ENCODE assay signal across 19 mouse cellular contexts in the genomic region with DNA sequence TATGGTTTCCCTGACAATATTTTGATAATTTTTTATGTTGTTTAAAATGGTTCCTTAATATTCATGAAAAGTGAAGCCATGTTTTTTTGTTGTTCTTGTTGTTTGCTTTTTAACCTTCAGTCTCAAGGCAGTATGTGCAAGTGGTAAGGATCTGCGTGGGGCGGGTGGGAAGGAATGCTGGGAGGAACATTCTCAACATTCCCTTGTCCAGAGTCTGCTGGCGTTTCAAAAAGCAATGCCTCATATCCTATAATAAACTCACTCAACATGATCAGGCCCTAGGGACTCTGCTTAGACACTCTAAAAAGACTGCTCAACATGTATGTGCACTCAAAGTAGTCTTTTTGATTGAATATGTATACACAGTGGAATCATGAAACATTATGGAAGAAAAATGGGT.
A peak's percentile ranks its signal among the peaks of the same experiment; 100 is the strongest.
DNase-seq lines count a peak whose midpoint lies in the region; ATAC-seq and TF ChIP-seq lines count a peak whose summit lies in the region.
"Had no signal": no experiment of that assay in that cellular context is flagged by ENCODE, and none has a peak within 500 bp of the region (broad histone marks: within the 10 kb centered on the region; RNA-seq: fewer than 3 reads in every experiment).

No protein-coding gene starts in this region.

- peak; percentile 83; the same call in 1 of the 2 replicates for ATAC-seq in heart, postnatal 0 days (ENCODE audit: insufficient read depth, low read depth)
- ATAC-seq in midbrain, embryonic 11.5 days (ENCODE audit: low FRiP score), result no peak
- ATAC-seq in midbrain, embryonic 15.5 days (replicated peaks), result no peak
- no peak for ATAC-seq in kidney, embryonic 16.5 days (ENCODE audit: low FRiP score, low TSS enrichment)
- ATAC-seq in midbrain, embryonic 13.5 days, result no peak

- TF ChIP-seq CTCF in heart, postnatal 0 days (IDR thresholded peaks at IDR 0.05; ENCODE audit: low read depth), result no peak

- peak overlapping the region; percentile 53 for H3K27ac ChIP-seq in heart, postnatal 0 days (ENCODE audit: low read depth)
- H3K27ac ChIP-seq in midbrain, embryonic 11.5 days (ENCODE audit: low read depth, low read length), result no peak overlapping the region
- H3K27ac ChIP-seq in midbrain, embryonic 15.5 days, result no peak overlapping the region
- peak overlapping the region; percentile 63; the same call in 1 of the 2 replicates for H3K27ac ChIP-seq in kidney, embryonic 16.5 days (ENCODE audit: low read length)
- no peak overlapping the region for H3K27ac ChIP-seq in midbrain, embryonic 13.5 days
- H3K27ac ChIP-seq: hindbrain, embryonic 14.5 days; limb, embryonic 15.5 days; liver, embryonic 15.5 days; midbrain, embryonic 12.5 days; neural tube, embryonic 13.5 days had no signal

- DNase-seq in heart, postnatal 0 days (ENCODE audit: low spot score), result peak; percentile 61
- DNase-seq in heart, postnatal 14 days, result no peak
- DNase-seq in midbrain, embryonic 11.5 days (ENCODE audit: low spot score, missing footprints), result peak; percentile 49
- DNase-seq in mesoderm, embryonic 11.5 days (ENCODE audit: low read depth, low spot score), result peak; percentile 43
- no peak for DNase-seq in adrenal gland, adult 18-20 months (ENCODE audit: low spot score in 2 of 2)
- DNase-seq: adrenal gland, postnatal 25 days; cerebellum, adult 11-12 months; cerebellum, postnatal 14 days; heart, postnatal 36 days; layer of hippocampus, postnatal 36 days; thymus, postnatal 4 days had no signal

- no peaks in the 10 kb centered on the region for H3K9me3 ChIP-seq in heart, postnatal 0 days (replicated peaks; ENCODE audit: control insufficient read depth, low read length)
- no peaks in the 10 kb centered on the region for H3K9me3 ChIP-seq in midbrain, embryonic 11.5 days (ENCODE audit: control insufficient read depth, low read length)
- no peaks in the 10 kb centered on the region for H3K9me3 ChIP-seq in midbrain, embryonic 15.5 days
- no peaks in the 10 kb centered on the region for H3K9me3 ChIP-seq in kidney, embryonic 16.5 days (ENCODE audit: low read length)
- no peaks in the 10 kb centered on the region for H3K9me3 ChIP-seq in midbrain, embryonic 13.5 days
- H3K9me3 ChIP-seq: limb, embryonic 15.5 days; liver, embryonic 15.5 days; midbrain, embryonic 12.5 days; neural tube, embryonic 13.5 days had no signal

- 0 out of 2 replicates have a peak, but pooled peaks cover 9% of the 10 kb centered on the region for H3K4me1 ChIP-seq in heart, postnatal 0 days (ENCODE audit: control insufficient read depth, insufficient read depth)
- no peaks in the 10 kb centered on the region for H3K4me1 ChIP-seq in midbrain, embryonic 11.5 days (ENCODE audit: control insufficient read depth, insufficient read depth, low read length)
- H3K4me1 ChIP-seq in midbrain, embryonic 15.5 days, result no peaks in the 10 kb centered on the region
- no peaks in the 10 kb centered on the region for H3K4me1 ChIP-seq in kidney, embryonic 16.5 days (ENCODE audit: insufficient read depth, low read length)
- H3K4me1 ChIP-seq in midbrain, embryonic 13.5 days (replicated peaks), result no peaks in the 10 kb centered on the region
- H3K4me1 ChIP-seq: limb, embryonic 15.5 days; liver, embryonic 15.5 days; midbrain, embryonic 12.5 days; neural tube, embryonic 13.5 days had no signal

- intact Hi-C loops in heart, postnatal 14 days (cut with DNase I), result no loop called here

- no peaks in the 10 kb centered on the region for H3K27me3 ChIP-seq in heart, postnatal 0 days (ENCODE audit: control insufficient read depth, insufficient read depth, low read length)
- no peaks in the 10 kb centered on the region for H3K27me3 ChIP-seq in midbrain, embryonic 11.5 days (ENCODE audit: control insufficient read depth, insufficient read depth, low read length)
- H3K27me3 ChIP-seq in midbrain, embryonic 15.5 days (replicated peaks), result no peaks in the 10 kb centered on the region
- no peaks in the 10 kb centered on the region for H3K27me3 ChIP-seq in kidney, embryonic 16.5 days (ENCODE audit: insufficient read depth, low read length)
- H3K27me3 ChIP-seq in midbrain, embryonic 13.5 days, result no peaks in the 10 kb centered on the region
- H3K27me3 ChIP-seq: limb, embryonic 15.5 days; liver, embryonic 15.5 days; midbrain, embryonic 12.5 days; neural tube, embryonic 13.5 days had no signal

- H3K4me2 ChIP-seq in heart, postnatal 0 days (ENCODE audit: low read depth, low read length), result no peak overlapping the region
- no peak overlapping the region for H3K4me2 ChIP-seq in midbrain, embryonic 11.5 days
- no peak overlapping the region for H3K4me2 ChIP-seq in midbrain, embryonic 15.5 days
- no peak overlapping the region for H3K4me2 ChIP-seq in kidney, embryonic 16.5 days (replicated peaks; ENCODE audit: low read depth, low read length)
- no peak overlapping the region for H3K4me2 ChIP-seq in midbrain, embryonic 13.5 days (replicated peaks)
- H3K4me2 ChIP-seq: hindbrain, embryonic 14.5 days; limb, embryonic 15.5 days; liver, embryonic 15.5 days; midbrain, embryonic 12.5 days; neural tube, embryonic 13.5 days had no signal

- H3K9ac ChIP-seq in heart, postnatal 0 days (replicated peaks; ENCODE audit: low read depth, low read length), result no peak overlapping the region
- H3K9ac ChIP-seq in midbrain, embryonic 11.5 days (ENCODE audit: low read length), result no peak overlapping the region
- no peak overlapping the region for H3K9ac ChIP-seq in midbrain, embryonic 15.5 days
- H3K9ac ChIP-seq in kidney, embryonic 16.5 days (replicated peaks; ENCODE audit: low read length), result no peak overlapping the region
- no peak overlapping the region for H3K9ac ChIP-seq in midbrain, embryonic 13.5 days (replicated peaks)
- H3K9ac ChIP-seq: hindbrain, embryonic 14.5 days; limb, embryonic 15.5 days; liver, embryonic 15.5 days; midbrain, embryonic 12.5 days; neural tube, embryonic 13.5 days had no signal

- H3K4me3 ChIP-seq in heart, postnatal 0 days (ENCODE audit: low read depth, low read length), result no peak overlapping the region
- no peak overlapping the region for H3K4me3 ChIP-seq in midbrain, embryonic 11.5 days (ENCODE audit: low read depth, low read length)
- no peak overlapping the region for H3K4me3 ChIP-seq in midbrain, embryonic 15.5 days
- no peak overlapping the region for H3K4me3 ChIP-seq in kidney, embryonic 16.5 days (ENCODE audit: low read length)
- no peak overlapping the region for H3K4me3 ChIP-seq in midbrain, embryonic 13.5 days (replicated peaks)
- H3K4me3 ChIP-seq: limb, embryonic 15.5 days; liver, embryonic 15.5 days; midbrain, embryonic 12.5 days; neural tube, embryonic 13.5 days had no signal

- no peaks in the 10 kb centered on the region for H3K36me3 ChIP-seq in heart, postnatal 0 days (replicated peaks; ENCODE audit: control insufficient read depth, insufficient read depth, low read length)
- no peaks in the 10 kb centered on the region for H3K36me3 ChIP-seq in midbrain, embryonic 11.5 days (ENCODE audit: control insufficient read depth, insufficient read depth, low read length)
- H3K36me3 ChIP-seq in midbrain, embryonic 15.5 days (replicated peaks), result no peaks in the 10 kb centered on the region
- H3K36me3 ChIP-seq in kidney, embryonic 16.5 days (ENCODE audit: insufficient read depth, low read length), result 0 out of 2 replicates have a peak, but pooled peaks cover 3% of the 10 kb centered on the region
- no peaks in the 10 kb centered on the region for H3K36me3 ChIP-seq in midbrain, embryonic 13.5 days
- H3K36me3 ChIP-seq: limb, embryonic 15.5 days; liver, embryonic 15.5 days; midbrain, embryonic 12.5 days; neural tube, embryonic 13.5 days had no signal

- 24% methylated on average over 3 of the region's 3 CpGs for WGBS in heart, postnatal 0 days
- 69% methylated on average over 3 of the region's 3 CpGs for WGBS in midbrain, embryonic 11.5 days
- 79% methylated on average over 3 of the region's 3 CpGs for WGBS in midbrain, embryonic 15.5 days
- 44% methylated on average over 3 of the region's 3 CpGs for WGBS in kidney, embryonic 16.5 days
- WGBS in midbrain, embryonic 13.5 days, result 76% methylated on average over 3 of the region's 3 CpGs

- TF ChIP-seq EP300 in heart, postnatal 0 days (IDR thresholded peaks at IDR 0.05; ENCODE audit: low read depth), result no peak

Comparison
In these comparisons a context has a peak if more than half of its experiments do, and no peak if none do; other contexts are left out.
1. DNase-seq: peak in heart, postnatal 0 days (single experiment), midbrain, embryonic 11.5 days (single experiment) and mesoderm, embryonic 11.5 days (single experiment); none in heart, postnatal 14 days (0 of 2) and adrenal gland, adult 18-20 months (0 of 2).
2. H3K27ac ChIP-seq: peak in heart, postnatal 0 days (single experiment) and kidney, embryonic 16.5 days (single experiment); none in midbrain, embryonic 11.5 days (single experiment), midbrain, embryonic 15.5 days (single experiment) and midbrain, embryonic 13.5 days (single experiment).